Mouse (Mus musculus) left cerebral cortex, adult 8-10 months (tissue): Measurements from ENCODE around the gene Gk5. TPM values are rescaled to one million over a fixed set of nuclear protein-coding genes. Genes with fewer than 3 reads are reported as not detected.
A peak's percentile ranks its signal among the peaks of the same experiment; 100 is the strongest.
"Not testable (repeated sequence)": the region's sequence is repeated elsewhere in the genome, so short reads cannot be mapped to it uniquely, and the experiment has no call there.

Experiments used
- DNase-seq, 2 experiments: peaks; one replicate each; pipeline ENCODE4 v3.0.0; 2022; ENCODE audit warnings: low spot score in 2 of 2
- total RNA-seq, 4 experiments: library from RNA; stranded (reverse); gene quantifications; 2 replicates each; pipeline ENCODE4 v1.2.4; 2022

Gene Gk5
- 1 to 10 TPM; 4.2 to 5.5 (median 4.6) TPM for total RNA-seq

- DNase-seq = peak; percentile 86 to 87
Observed at GRCm38 (mm10) chr9:96118861-96119772, at the start of gene Gk5. Gk5 (plus strand) TSS chr9:96119362.

- DNase-seq = no peak
Observed at GRCm38 (mm10) chr9:96078752-96079315, 40.3 kb upstream of the Gk5 start.

GRCm38 (mm10) chr9:96085293-96085692 is 33.9 kb upstream of the Gk5 start:
- DNase-seq = no peak

- DNase-seq = no peak
Observed at GRCm38 (mm10) chr9:96087671-96088070, 31.5 kb upstream of the Gk5 start.

GRCm38 (mm10) chr9:96088456-96088855 is 30.7 kb upstream of the Gk5 start:
- DNase-seq = not testable (repeated sequence)

GRCm38 (mm10) chr9:96092637-96093036 is 26.5 kb upstream of the Gk5 start:
- DNase-seq = not testable (repeated sequence)

GRCm38 (mm10) chr9:96093221-96093620 is 25.9 kb upstream of the Gk5 start:
- no peak for DNase-seq

- no peak for DNase-seq
Observed at GRCm38 (mm10) chr9:96094341-96094740, 24.8 kb upstream of the Gk5 start.

- DNase-seq = no peak
Observed at GRCm38 (mm10) chr9:96095192-96095591, 24.0 kb upstream of the Gk5 start.

GRCm38 (mm10) chr9:96102846-96103245 is 16.3 kb upstream of the Gk5 start:
- DNase-seq = no peak

- no peak for DNase-seq
Observed at GRCm38 (mm10) chr9:96112879-96113361, 6.2 kb upstream of the Gk5 start.

GRCm38 (mm10) chr9:96116801-96117200 is 2.4 kb upstream of the Gk5 start:
- DNase-seq = no peak

- no peak for DNase-seq
Observed at GRCm38 (mm10) chr9:96118216-96118615, 946 bp upstream of the Gk5 start.

GRCm38 (mm10) chr9:96127972-96128371 is 8.8 kb downstream of the Gk5 start:
- no peak for DNase-seq

- no peak for DNase-seq
Observed at GRCm38 (mm10) chr9:96132956-96133603, 13.9 kb downstream of the Gk5 start.

- DNase-seq = no peak
Observed at GRCm38 (mm10) chr9:96134470-96134869, 15.3 kb downstream of the Gk5 start.

GRCm38 (mm10) chr9:96134916-96135315 is 15.8 kb downstream of the Gk5 start:
- peak in 1 of 2 experiments; percentile 21 for DNase-seq

- no peak for DNase-seq
Observed at GRCm38 (mm10) chr9:96135461-96135860, 16.3 kb downstream of the Gk5 start.

GRCm38 (mm10) chr9:96138958-96139357 is 19.8 kb downstream of the Gk5 start:
- no peak for DNase-seq

GRCm38 (mm10) chr9:96139876-96140275 is 20.7 kb downstream of the Gk5 start:
- DNase-seq = no peak

- no peak for DNase-seq
Observed at GRCm38 (mm10) chr9:96140931-96141330, 21.8 kb downstream of the Gk5 start.

GRCm38 (mm10) chr9:96142499-96142898 is 23.3 kb downstream of the Gk5 start:
- DNase-seq = no peak
